Mouse (Mus musculus) cerebellum, adult 2 months (tissue): ENCODE results near the gene Shc1.

Experiments used
- CTCF ChIP-seq: fragments of 200-500 bp; IDR thresholded peaks from 2 replicates; pipeline ENCODE4 v1.5.1; 2011; ENCODE audit warnings: low read depth, mild to moderate bottlenecking, control low read depth, low read length, moderate library complexity, borderline replicate concordance; ENCODE audit not compliant: insufficient read depth
- POLR2A ChIP-seq: fragments of 200-500 bp; IDR thresholded peaks from 2 replicates; pipeline ENCODE4 v1.6.1; 2011; ENCODE audit warnings: low read length, control low read depth, borderline replicate concordance; ENCODE audit not compliant: insufficient read depth

GRCm38 (mm10) chr3:89417840-89418169, 438 bp upstream of the Shc1 start:
- TF ChIP-seq CTCF (no peak), POLR2A (no peak)
